Mouse (Mus musculus): ENCODE data around the gene Chst3. TPM values are rescaled to one million over a fixed set of nuclear protein-coding genes. Genes with fewer than 3 reads are reported as not detected.
"Not testable (repeated sequence)": the region's sequence is repeated elsewhere in the genome, so short reads cannot be mapped to it uniquely, and the experiment has no call there.

Gene Chst3
- total RNA-seq, 1 experiment from 2014 or later = 10.5 TPM

GRCm38 (mm10) chr10:60170326-60171089, 48.6 kb downstream of the Chst3 start:
- ATAC-seq (replicated peaks; ENCODE audit: insufficient number of reproducible peaks, low FRiP score, low TSS enrichment, poor library complexity, severe bottlenecking) = no peak

DNA sequence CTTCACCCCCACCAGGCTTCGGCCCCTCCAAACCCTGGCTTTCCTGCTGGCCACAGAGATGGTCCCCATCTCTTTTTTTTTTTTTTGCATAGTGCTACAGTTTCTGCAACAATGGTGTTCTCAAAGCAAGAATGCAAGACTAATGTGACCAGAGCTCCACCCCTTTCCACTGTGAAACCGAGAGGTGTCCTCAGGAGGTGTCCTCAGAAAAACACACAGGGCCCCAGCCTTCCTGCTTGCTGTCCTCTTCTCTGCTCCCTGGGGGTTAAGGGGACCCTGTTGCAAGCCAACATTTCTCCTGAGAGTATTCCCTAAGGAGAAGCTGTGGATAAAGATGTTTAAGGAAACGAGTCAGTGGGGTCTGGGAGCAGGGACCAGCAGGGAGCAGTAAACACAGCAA, 50.1 kb downstream of the Chst3 start:
- no peak for ATAC-seq (replicated peaks; ENCODE audit: insufficient number of reproducible peaks, low FRiP score, low TSS enrichment, poor library complexity, severe bottlenecking)

DNA sequence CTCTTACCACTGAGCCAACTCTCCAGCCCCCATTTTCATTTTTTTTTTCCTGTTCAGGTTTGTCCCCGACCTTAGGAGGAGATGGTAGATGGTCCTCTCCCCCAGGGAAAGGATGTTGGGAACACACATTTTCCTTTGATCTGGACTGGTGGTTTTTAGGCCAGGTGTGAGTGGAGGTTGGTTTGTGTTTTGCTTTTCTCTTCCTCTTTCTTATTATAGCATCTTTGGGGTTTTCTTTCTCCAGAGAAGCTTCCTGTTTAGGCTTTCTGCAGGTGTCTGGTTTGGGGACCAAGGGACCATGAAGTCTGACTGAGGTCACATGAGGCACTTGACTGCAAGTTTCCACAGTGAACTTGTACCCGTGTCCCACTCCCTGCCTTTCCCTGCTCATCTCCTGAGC, 50.8 kb downstream of the Chst3 start:
- peak; percentile 42; the same call in 1 of the 2 replicates for ATAC-seq (replicated peaks; ENCODE audit: insufficient number of reproducible peaks, low FRiP score, low TSS enrichment, poor library complexity, severe bottlenecking)

- ATAC-seq (replicated peaks; ENCODE audit: insufficient number of reproducible peaks, low FRiP score, low TSS enrichment, poor library complexity, severe bottlenecking) = no peak
Measured at GRCm38 (mm10) chr10:60166068-60166467, 53.0 kb downstream of the Chst3 start.

GRCm38 (mm10) chr10:60164869-60165268, 54.2 kb downstream of the Chst3 start:
- ATAC-seq (replicated peaks; ENCODE audit: insufficient number of reproducible peaks, low FRiP score, low TSS enrichment, poor library complexity, severe bottlenecking) = no peak

DNA sequence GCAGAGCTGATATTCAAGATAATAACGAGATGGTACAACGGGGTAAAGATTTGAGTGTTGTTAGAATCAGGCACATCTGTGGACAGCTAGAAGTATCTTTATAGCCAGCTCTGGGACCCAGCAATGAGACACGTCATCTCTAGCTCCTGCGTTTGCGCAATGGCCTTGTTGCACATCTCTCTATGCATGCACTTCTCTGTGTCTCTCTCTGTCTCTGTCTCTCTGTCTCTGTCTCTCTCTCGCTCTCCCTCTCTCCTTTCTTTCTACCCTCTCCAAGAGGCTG, 56.1 kb downstream of the Chst3 start:
- no peak for ATAC-seq (replicated peaks; ENCODE audit: insufficient number of reproducible peaks, low FRiP score, low TSS enrichment, poor library complexity, severe bottlenecking)

DNA sequence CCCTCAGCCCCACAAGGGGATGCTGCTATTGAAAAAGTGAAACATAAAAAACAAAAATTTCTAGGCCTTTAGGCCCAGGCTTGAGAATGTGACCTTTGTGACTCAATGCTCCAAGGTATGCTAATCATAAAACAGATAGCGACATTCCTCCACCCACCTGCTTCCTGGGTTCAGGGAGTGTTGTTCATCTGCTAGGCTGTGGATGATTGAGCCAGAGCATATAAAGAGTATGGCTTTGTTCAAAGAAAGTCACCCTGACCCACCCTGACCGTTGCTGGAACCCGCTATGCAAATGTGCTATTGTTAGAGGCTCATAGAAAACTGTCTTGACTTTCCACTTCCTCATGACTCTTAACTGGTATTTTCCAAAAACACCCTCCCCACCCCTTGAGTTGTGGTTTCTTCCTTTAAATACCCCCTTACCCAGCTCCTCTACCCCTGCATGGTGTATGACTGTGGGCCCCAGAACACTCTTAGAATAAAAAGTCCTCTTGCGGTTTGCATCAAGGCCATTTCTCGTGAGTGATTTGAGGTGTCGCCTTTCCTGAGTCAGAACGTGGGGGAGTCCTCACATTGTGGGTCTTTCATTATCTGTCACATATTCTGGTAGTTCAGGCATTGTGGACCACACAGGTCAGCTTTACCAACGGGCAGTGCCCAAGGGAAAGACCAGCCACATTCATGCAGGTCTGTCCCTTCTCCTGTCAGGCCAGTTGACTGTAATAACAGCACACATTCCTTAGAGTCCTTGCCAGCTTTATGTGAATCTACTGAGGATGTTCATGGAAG, 56.7 kb downstream of the Chst3 start:
- ATAC-seq (replicated peaks; ENCODE audit: insufficient number of reproducible peaks, low FRiP score, low TSS enrichment, poor library complexity, severe bottlenecking) = not testable (repeated sequence)

GRCm38 (mm10) chr10:60161397-60161796, 57.7 kb downstream of the Chst3 start:
- not testable (repeated sequence) for ATAC-seq (replicated peaks; ENCODE audit: insufficient number of reproducible peaks, low FRiP score, low TSS enrichment, poor library complexity, severe bottlenecking)

GRCm38 (mm10) chr10:60158144-60158543, 60.9 kb downstream of the Chst3 start:
- no peak for ATAC-seq (replicated peaks; ENCODE audit: insufficient number of reproducible peaks, low FRiP score, low TSS enrichment, poor library complexity, severe bottlenecking)

GRCm38 (mm10) chr10:60156016-60156415, 63.0 kb downstream of the Chst3 start:
- no peak for ATAC-seq (replicated peaks; ENCODE audit: insufficient number of reproducible peaks, low FRiP score, low TSS enrichment, poor library complexity, severe bottlenecking)

- no peak for ATAC-seq (replicated peaks; ENCODE audit: insufficient number of reproducible peaks, low FRiP score, low TSS enrichment, poor library complexity, severe bottlenecking)
Measured at GRCm38 (mm10) chr10:60151107-60151663, 67.9 kb downstream of the Chst3 start.

GRCm38 (mm10) chr10:60148087-60148486, 71.0 kb downstream of the Chst3 start:
- ATAC-seq (replicated peaks; ENCODE audit: insufficient number of reproducible peaks, low FRiP score, low TSS enrichment, poor library complexity, severe bottlenecking) = peak; percentile 60; the same call in 1 of the 2 replicates

GRCm38 (mm10) chr10:60147510-60148047, 71.5 kb downstream of the Chst3 start:
- not testable (repeated sequence) for ATAC-seq (replicated peaks; ENCODE audit: insufficient number of reproducible peaks, low FRiP score, low TSS enrichment, poor library complexity, severe bottlenecking)

GRCm38 (mm10) chr10:60141656-60142160, 77.4 kb downstream of the Chst3 start:
- no peak for ATAC-seq (replicated peaks; ENCODE audit: insufficient number of reproducible peaks, low FRiP score, low TSS enrichment, poor library complexity, severe bottlenecking)

DNA sequence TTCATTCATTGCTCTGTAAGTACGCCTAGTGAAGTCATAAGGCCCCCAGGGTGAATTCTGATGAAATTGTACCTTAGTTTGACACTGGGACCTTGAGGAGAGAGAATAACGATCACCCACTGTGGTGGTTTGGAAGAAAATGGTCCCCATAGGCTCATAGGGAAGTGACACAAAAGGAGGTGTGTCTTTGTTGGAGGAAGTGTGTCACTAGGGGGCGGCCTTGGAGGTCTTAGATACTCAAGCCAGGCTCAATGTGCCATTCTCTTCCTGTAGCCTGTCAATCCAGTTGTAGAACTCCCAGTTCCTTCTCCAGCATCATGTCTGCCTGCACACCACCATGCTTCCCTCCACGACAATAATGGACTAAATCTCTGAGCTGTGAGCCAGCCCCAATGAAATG, 78.3 kb downstream of the Chst3 start:
- ATAC-seq (replicated peaks; ENCODE audit: insufficient number of reproducible peaks, low FRiP score, low TSS enrichment, poor library complexity, severe bottlenecking) = no peak

- no peak for ATAC-seq (replicated peaks; ENCODE audit: insufficient number of reproducible peaks, low FRiP score, low TSS enrichment, poor library complexity, severe bottlenecking)
Measured at GRCm38 (mm10) chr10:60138680-60139079, 80.4 kb downstream of the Chst3 start.

GRCm38 (mm10) chr10:60136935-60137334, 82.1 kb downstream of the Chst3 start:
- no peak for ATAC-seq (replicated peaks; ENCODE audit: insufficient number of reproducible peaks, low FRiP score, low TSS enrichment, poor library complexity, severe bottlenecking)

GRCm38 (mm10) chr10:60136010-60136409, 83.0 kb downstream of the Chst3 start:
- not testable (repeated sequence) for ATAC-seq (replicated peaks; ENCODE audit: insufficient number of reproducible peaks, low FRiP score, low TSS enrichment, poor library complexity, severe bottlenecking)

GRCm38 (mm10) chr10:60134201-60134600, 84.9 kb downstream of the Chst3 start:
- no peak for ATAC-seq (replicated peaks; ENCODE audit: insufficient number of reproducible peaks, low FRiP score, low TSS enrichment, poor library complexity, severe bottlenecking)
